ENCODE assay signal across 9 mouse cellular contexts in genomic region chr4:115101682-115102081, GRCm38 (mm10). TPM values are rescaled to one million over a fixed set of nuclear protein-coding genes. Genes with fewer than 3 reads are reported as not detected.
DNase-seq lines count a peak whose midpoint lies in the region; ATAC-seq and TF ChIP-seq lines count a peak whose summit lies in the region.
"Had no signal": no experiment of that assay in that cellular context is flagged by ENCODE, and none has a peak within 500 bp of the region (broad histone marks: within the 10 kb centered on the region; RNA-seq: fewer than 3 reads in every experiment).

No protein-coding gene starts in this region.

- H3K27ac ChIP-seq in cerebellum, adult 2 months (ENCODE audit: insufficient read depth, low read length): no peak overlapping the region
- H3K27ac ChIP-seq in left cerebral cortex, adult 2 months: no peak overlapping the region
- H3K27ac ChIP-seq in midbrain, embryonic 10.5 days (replicated peaks): no peak overlapping the region
- no peak overlapping the region for H3K27ac ChIP-seq in spleen, adult 2 months (ENCODE audit: insufficient read depth, low read length)
- H3K27ac ChIP-seq: embryonic facial prominence, embryonic 13.5 days had no signal

- TF ChIP-seq CTCF in cerebellum, adult 2 months (IDR thresholded peaks at IDR 0.05; ENCODE audit: borderline replicate concordance, insufficient read depth, low read depth, low read length): peak; percentile 93
- peak; percentile 92 for TF ChIP-seq CTCF in left cerebral cortex, adult 2 months (IDR thresholded peaks at IDR 0.05)
- TF ChIP-seq CTCF in spleen, adult 2 months (IDR thresholded peaks at IDR 0.05; ENCODE audit: extremely low read depth, insufficient read depth, insufficient read length, insufficient replicate concordance): peak; percentile 81; the same call in 1 of the 2 replicates

- no peaks in the 10 kb centered on the region for H3K36me3 ChIP-seq in midbrain, embryonic 10.5 days
- no peaks in the 10 kb centered on the region for H3K36me3 ChIP-seq in spleen, adult 2 months (ENCODE audit: control insufficient read depth, insufficient read depth, low read length)
- H3K36me3 ChIP-seq: embryonic facial prominence, embryonic 13.5 days had no signal

- no peak overlapping the region for H3K4me3 ChIP-seq in cerebellum, adult 2 months (replicated peaks; ENCODE audit: insufficient read depth, low read depth, low read length)
- no peak overlapping the region for H3K4me3 ChIP-seq in left cerebral cortex, adult 2 months
- H3K4me3 ChIP-seq in midbrain, embryonic 10.5 days: no peak overlapping the region
- no peak overlapping the region for H3K4me3 ChIP-seq in spleen, adult 2 months (ENCODE audit: extremely low read depth, insufficient read depth, insufficient read length)
- H3K4me3 ChIP-seq: embryonic facial prominence, embryonic 13.5 days had no signal

- no peaks in the 10 kb centered on the region; the same call in 1 of the 2 replicates for H3K27me3 ChIP-seq in cerebellum, adult 2 months (ENCODE audit: control insufficient read depth, insufficient read depth, low read length)
- peaks cover 12% of the 10 kb centered on the region for H3K27me3 ChIP-seq in midbrain, embryonic 10.5 days (ENCODE audit: low read depth, poor library complexity, severe bottlenecking)
- no peaks in the 10 kb centered on the region for H3K27me3 ChIP-seq in spleen, adult 2 months (ENCODE audit: control insufficient read depth, insufficient read depth, low read length)

- peak; percentile 39 for DNase-seq in ovary, postnatal 36 days (ENCODE audit: low spot score)
- DNase-seq in ovary, postnatal 10 days (ENCODE audit: low spot score): no peak
- DNase-seq in cerebellum, adult 2 months: peak; percentile 38 to 55
- DNase-seq in hindlimb bud, embryonic 11.5 days (ENCODE audit: extremely low spot score, low read depth, low spot score): peak; percentile 72
- DNase-seq in left cerebral cortex, adult 2 months (ENCODE audit: extremely low spot score in 1 of 2, low spot score in 2 of 2): peak; percentile 71 to 77
- peak; percentile 71 for DNase-seq in midbrain, embryonic 10.5 days (ENCODE audit: low spot score)
- no peak for DNase-seq in spleen, adult 2 months (ENCODE audit: low read depth in 1 of 2, low spot score in 2 of 2)

- ATAC-seq in frontal cortex, adult (ENCODE audit: low TSS enrichment): peak; percentile 72

- TF ChIP-seq POLR2A in cerebellum, adult 2 months (IDR thresholded peaks at IDR 0.05; ENCODE audit: borderline replicate concordance, insufficient read depth, low read length): no peak
- TF ChIP-seq POLR2A in spleen, adult 2 months (IDR thresholded peaks at IDR 0.05; ENCODE audit: low read depth, low read length): no peak

- H3K9me3 ChIP-seq in midbrain, embryonic 10.5 days (replicated peaks): no peaks in the 10 kb centered on the region
- H3K9me3 ChIP-seq: embryonic facial prominence, embryonic 13.5 days had no signal

- intact Hi-C loops in left cerebral cortex, adult 2 months (cut with DNase I): loop anchor here (2.0 to 10.0 kb wide), 3 partner anchors 31 to 609 kb away; no protein-coding TSS in a partner anchor

- no peaks in the 10 kb centered on the region for H3K4me1 ChIP-seq in cerebellum, adult 2 months (ENCODE audit: control insufficient read depth, insufficient read depth, low read length)
- peaks cover 5% of the 10 kb centered on the region for H3K4me1 ChIP-seq in midbrain, embryonic 10.5 days
- no peaks in the 10 kb centered on the region for H3K4me1 ChIP-seq in spleen, adult 2 months (ENCODE audit: control insufficient read depth, insufficient read depth, insufficient read length)

- 34% methylated on average over 6 of the region's 6 CpGs for WGBS in cerebellum, adult 2 months
- 46% methylated on average over 6 of the region's 6 CpGs for whole genome bisulfite sequencing in midbrain, embryonic 10.5 days
- 66% methylated on average over 6 of the region's 6 CpGs for WGBS in spleen, adult 2 months

RNA-seq across cellular contexts. Expression of gene Pdzk1ip1, which starts 13.2 kb away (rescaled TPM):
- 0.74 and 1.0 TPM in 2 replicates for polyA plus RNA-seq in cerebellum, adult 2 months (2012; rRNA removed)
- under 1 TPM in 1 of 2 experiments, not detected in 1; 0.75 TPM for total RNA-seq in left cerebral cortex, adult 2 months (2021)
- 7.9 and 9.5 TPM in 2 replicates for polyA plus RNA-seq in midbrain, embryonic 10.5 days (2016; fragmentation: Nextera tagmentation; extraction: Ambion mirVana)
- polyA plus RNA-seq in spleen, adult 2 months (2012; rRNA removed): 79.3 and 89.6 TPM in 2 replicates

RNA-seq across cellular contexts. Expression of gene Cyp4x1, which starts 32.4 kb away (rescaled TPM):
- 6.6 and 7.4 TPM in 2 replicates for polyA plus RNA-seq in cerebellum, adult 2 months (2012; rRNA removed)
- 10 to 100 TPM; 12.7 to 14.6 TPM for total RNA-seq in left cerebral cortex, adult 2 months (2021)
- 0.51 and 0.71 TPM in 2 replicates for polyA plus RNA-seq in midbrain, embryonic 10.5 days (2016; fragmentation: Nextera tagmentation; extraction: Ambion mirVana)
- polyA plus RNA-seq in spleen, adult 2 months (2012; rRNA removed): 0.02 and 0.04 TPM in 2 replicates

RNA-seq across cellular contexts. Expression of gene Tal1, which starts 45.5 kb away (rescaled TPM):
- 2.1 and 2.7 TPM in 2 replicates for polyA plus RNA-seq in cerebellum, adult 2 months (2012; rRNA removed)
- total RNA-seq in left cerebral cortex, adult 2 months (2021): 1 to 10 TPM; 1.5 TPM
- 2.7 and 5.2 TPM in 2 replicates for polyA plus RNA-seq in midbrain, embryonic 10.5 days (2016; fragmentation: Nextera tagmentation; extraction: Ambion mirVana)
- polyA plus RNA-seq in spleen, adult 2 months (2012; rRNA removed): 20.9 and 37.0 TPM in 2 replicates

Comparison
In these comparisons a context has a peak if more than half of its experiments do, and no peak if none do; other contexts are left out.
1. DNase-seq: peak in ovary, postnatal 36 days (single experiment), cerebellum, adult 2 months (2 of 2), hindlimb bud, embryonic 11.5 days (single experiment), left cerebral cortex, adult 2 months (2 of 2) and midbrain, embryonic 10.5 days (single experiment); none in ovary, postnatal 10 days (single experiment) and spleen, adult 2 months (0 of 2).
2. Peak in every context shown above with its lines, with median percentiles within 50 percentile points of each other: CTCF ChIP-seq.